Mouse (Mus musculus) left cerebral cortex, adult 8-10 months (tissue): Measurements from ENCODE around the gene Cadm1. TPM values are rescaled to one million over a fixed set of nuclear protein-coding genes. Genes with fewer than 3 reads are reported as not detected.
A peak's percentile ranks its signal among the peaks of the same experiment; 100 is the strongest.

Experiments used
- DNase-seq, 2 experiments: peaks; one replicate each; pipeline ENCODE4 v3.0.0; 2022; ENCODE audit warnings: low spot score in 2 of 2
- total RNA-seq, 4 experiments: library from RNA; stranded (reverse); gene quantifications; 2 replicates each; pipeline ENCODE4 v1.2.4; 2022

The Cadm1 gene
- total RNA-seq, 4 experiments from 2014 or later: 218 to 230 (median 223) TPM

- DNase-seq: no peak
These were observed 256.7 kb downstream of the Cadm1 start for GRCm38 (mm10) chr9:47786642-47787041.

GRCm38 (mm10) chr9:47798478-47798877, 268.5 kb downstream of the Cadm1 start:
- DNase-seq: no peak

GRCm38 (mm10) chr9:47801242-47801641, 271.3 kb downstream of the Cadm1 start:
- no peak for DNase-seq

GRCm38 (mm10) chr9:47802527-47802926, 272.6 kb downstream of the Cadm1 start:
- DNase-seq: no peak

GRCm38 (mm10) chr9:47803531-47804105, 273.6 kb downstream of the Cadm1 start:
- DNase-seq: no peak

- no peak for DNase-seq
These were observed 275.7 kb downstream of the Cadm1 start for GRCm38 (mm10) chr9:47805658-47806057.

- DNase-seq: no peak
These were observed 295.7 kb downstream of the Cadm1 start for GRCm38 (mm10) chr9:47825668-47826067.

GRCm38 (mm10) chr9:47828762-47829161, 298.8 kb downstream of the Cadm1 start:
- DNase-seq: peak in 1 of 2 experiments; percentile 30

- no peak for DNase-seq
These were observed 299.2 kb downstream of the Cadm1 start for GRCm38 (mm10) chr9:47829204-47829603.

- no peak for DNase-seq
These were observed 299.9 kb downstream of the Cadm1 start for GRCm38 (mm10) chr9:47829846-47830245.

GRCm38 (mm10) chr9:47831412-47831811, 301.4 kb downstream of the Cadm1 start:
- DNase-seq: no peak

GRCm38 (mm10) chr9:47838170-47838569, 308.2 kb downstream of the Cadm1 start:
- no peak for DNase-seq

- no peak for DNase-seq
These were observed 309.1 kb downstream of the Cadm1 start for GRCm38 (mm10) chr9:47838890-47839691.

- DNase-seq: no peak
These were observed 309.7 kb downstream of the Cadm1 start for GRCm38 (mm10) chr9:47839692-47840025.

GRCm38 (mm10) chr9:47843328-47843727, 313.4 kb downstream of the Cadm1 start:
- DNase-seq: no peak

- no peak for DNase-seq
These were observed 316.3 kb downstream of the Cadm1 start for GRCm38 (mm10) chr9:47846275-47846674.

- no peak for DNase-seq
These were observed 317.0 kb downstream of the Cadm1 start for GRCm38 (mm10) chr9:47846926-47847325.

- DNase-seq: no peak
These were observed 317.8 kb downstream of the Cadm1 start for GRCm38 (mm10) chr9:47847797-47848196.

- no peak for DNase-seq
These were observed 318.8 kb downstream of the Cadm1 start for GRCm38 (mm10) chr9:47848745-47849144.

GRCm38 (mm10) chr9:47856311-47856710, 326.3 kb downstream of the Cadm1 start:
- DNase-seq: no peak

- DNase-seq: no peak
These were observed 327.3 kb downstream of the Cadm1 start for GRCm38 (mm10) chr9:47857235-47857634.

- no peak for DNase-seq
These were observed 328.2 kb downstream of the Cadm1 start for GRCm38 (mm10) chr9:47858134-47858533.

- DNase-seq: no peak
These were observed 328.9 kb downstream of the Cadm1 start for GRCm38 (mm10) chr9:47858778-47859395.
